Comparison of ENCODE assay signal across 8 mouse cellular contexts in the genomic region with DNA sequence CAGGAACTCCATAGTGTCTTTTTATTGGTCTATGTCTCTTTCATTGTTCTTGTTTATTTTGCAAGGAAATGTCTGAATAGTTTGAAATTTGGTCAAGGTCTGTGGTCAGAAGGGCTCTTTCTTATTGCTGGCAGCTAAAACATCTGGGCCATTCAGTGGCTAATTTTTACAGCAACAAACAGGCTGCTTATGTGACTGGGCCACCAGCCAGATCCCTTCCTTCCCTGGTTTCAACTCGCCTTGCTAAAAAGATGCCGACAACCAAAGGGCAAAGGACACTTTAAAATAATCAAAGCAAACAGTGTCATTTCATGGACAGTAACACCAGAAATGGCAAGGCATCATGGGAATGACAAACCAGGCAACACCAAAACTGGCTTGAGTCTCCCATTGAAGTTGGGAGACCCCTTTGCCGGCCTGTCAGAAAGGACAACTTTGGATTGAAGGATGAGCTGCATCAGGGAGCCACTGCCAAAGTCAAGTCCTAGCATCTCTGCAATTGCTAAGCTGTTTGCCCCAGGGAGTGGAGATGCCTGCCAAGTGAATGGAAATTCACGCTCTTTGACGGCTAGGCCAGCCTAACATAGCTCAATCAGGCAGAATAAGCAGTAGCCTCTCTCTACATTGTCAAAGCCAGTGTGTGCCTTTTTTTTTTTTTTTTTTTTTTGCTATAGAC. TPM values are rescaled to one million over a fixed set of nuclear protein-coding genes. Genes with fewer than 3 reads are reported as not detected.
DNase-seq lines count a peak whose midpoint lies in the region.

No protein-coding gene starts in this region.

- DNase-seq in gastrocnemius, adult 18-20 months (ENCODE audit: low spot score): peak; percentile 23
- no peak for DNase-seq in gastrocnemius, adult 8-10 months (ENCODE audit: low spot score in 2 of 2)
- DNase-seq in retina, postnatal 1 day: peak; percentile 53
- DNase-seq in retina, embryonic 14.5 days (ENCODE audit: low spot score): no peak
- DNase-seq in heart, postnatal 4 days: peak; percentile 14
- peak; percentile 17 for DNase-seq in skeletal muscle tissue, adult 2 months (ENCODE audit: low read depth, low spot score)
- no peak for DNase-seq in MN1 (ENCODE audit: low spot score)
- no peak for DNase-seq in embryo, embryonic 10.5 days (ENCODE audit: low spot score)

RNA-seq across cellular contexts. Expression of a gene that starts 15.3 kb away (rescaled TPM):
- under 1 TPM in 1 of 2 experiments, not detected in 1; 0.21 TPM for total RNA-seq in gastrocnemius, adult 18-20 months (2021)
- under 1 TPM in 3 of 4 experiments, not detected in 1; 0.12 to 0.13 (median 0.12) TPM for total RNA-seq in gastrocnemius, adult 8-10 months (2022)
- under 1 TPM; 0.07 to 0.16 TPM for total RNA-seq in heart, postnatal 4 days (2021)

Comparison
In these comparisons a context has a peak if more than half of its experiments do, and no peak if none do; other contexts are left out.
1. DNase-seq: peak in gastrocnemius, adult 18-20 months (single experiment), retina, postnatal 1 day (single experiment), heart, postnatal 4 days (single experiment) and skeletal muscle tissue, adult 2 months (single experiment); none in gastrocnemius, adult 8-10 months (0 of 2), retina, embryonic 14.5 days (single experiment), MN1 (single experiment) and embryo, embryonic 10.5 days (single experiment).